Mouse (Mus musculus): ENCODE measurements around the gene Jam3. TPM values are rescaled to one million over a fixed set of nuclear protein-coding genes. Genes with fewer than 3 reads are reported as not detected.
"Not testable (repeated sequence)": the region's sequence is repeated elsewhere in the genome, so short reads cannot be mapped to it uniquely, and the experiment has no call there.

Gene Jam3
- polyA plus RNA-seq, 1 experiment from 2014 or later, result 1.5 TPM

- no peaks in the 10 kb centered on the region for H3K9me3 ChIP-seq (ENCODE audit: low read length)
- no peak for TF ChIP-seq EP300 (IDR thresholded peaks at IDR 0.05; ENCODE audit: low read depth)
- TF ChIP-seq CTCF (IDR thresholded peaks at IDR 0.05; ENCODE audit: low read depth), result no peak
- H3K4me2 ChIP-seq (ENCODE audit: low read depth, low read length), result no peak overlapping the region
- H3K4me1 ChIP-seq (ENCODE audit: insufficient read depth), result no peaks in the 10 kb centered on the region
- no peak for DNase-seq
- H3K4me3 ChIP-seq (ENCODE audit: low read depth, low read length), result no peak overlapping the region
- no peak for ATAC-seq
- no peaks in the 10 kb centered on the region for H3K36me3 ChIP-seq (replicated peaks; ENCODE audit: insufficient read depth, low read length)
- 62% methylated on average over 2 of the region's 2 CpGs for WGBS (ENCODE audit: insufficient replicate concordance)
- no peak overlapping the region for H3K9ac ChIP-seq (replicated peaks)
- H3K27ac ChIP-seq (ENCODE audit: low read depth), result no peak overlapping the region
- H3K27me3 ChIP-seq (ENCODE audit: insufficient read depth, low read length), result no peaks in the 10 kb centered on the region
Observed at GRCm38 (mm10) chr9:27164957-27165356, 9.7 kb upstream of the Jam3 start.

GRCm38 (mm10) chr9:27163661-27164060 is 8.4 kb upstream of the Jam3 start:
- WGBS (ENCODE audit: insufficient replicate concordance), result 80% methylated on average over 5 of the region's 5 CpGs

GRCm38 (mm10) chr9:27153861-27154260 is 1.4 kb downstream of the Jam3 start:
- H3K27ac ChIP-seq (ENCODE audit: low read depth), result no peak overlapping the region
- no peak overlapping the region for H3K4me3 ChIP-seq (ENCODE audit: low read depth, low read length)
- no peaks in the 10 kb centered on the region for H3K36me3 ChIP-seq (replicated peaks; ENCODE audit: insufficient read depth, low read length)
- no peak overlapping the region for H3K9ac ChIP-seq (replicated peaks)
- no peak for DNase-seq
- H3K27me3 ChIP-seq (ENCODE audit: insufficient read depth, low read length), result peaks cover 17% of the 10 kb centered on the region
- no peak for TF ChIP-seq CTCF (IDR thresholded peaks at IDR 0.05; ENCODE audit: low read depth)
- TF ChIP-seq EP300 (IDR thresholded peaks at IDR 0.05; ENCODE audit: low read depth), result no peak
- H3K4me1 ChIP-seq (ENCODE audit: insufficient read depth), result no peaks in the 10 kb centered on the region
- 79% methylated on average over 4 of the region's 4 CpGs for WGBS (ENCODE audit: insufficient replicate concordance)
- no peak for ATAC-seq
- no peak overlapping the region for H3K4me2 ChIP-seq (ENCODE audit: low read depth, low read length)
- H3K9me3 ChIP-seq (ENCODE audit: low read length), result no peaks in the 10 kb centered on the region

More at GRCm38 (mm10) chr9:27163661-27164060, 8.4 kb upstream of the Jam3 start:
- not testable (repeated sequence) for H3K4me2 ChIP-seq (ENCODE audit: low read depth, low read length); ATAC-seq; H3K9ac ChIP-seq (replicated peaks); H3K4me3 ChIP-seq (ENCODE audit: low read depth, low read length); H3K27me3 ChIP-seq (ENCODE audit: insufficient read depth, low read length); DNase-seq; H3K9me3 ChIP-seq (ENCODE audit: low read length); H3K36me3 ChIP-seq (replicated peaks; ENCODE audit: insufficient read depth, low read length); H3K27ac ChIP-seq (ENCODE audit: low read depth); H3K4me1 ChIP-seq (ENCODE audit: insufficient read depth)

- H3K9me3 ChIP-seq (ENCODE audit: low read length), result no peaks in the 10 kb centered on the region
- ATAC-seq (no peak), DNase-seq (no peak)
- H3K4me1 ChIP-seq (ENCODE audit: insufficient read depth), result no peaks in the 10 kb centered on the region
- no peak overlapping the region for H3K4me2 ChIP-seq (ENCODE audit: low read depth, low read length)
- no peak overlapping the region for H3K27ac ChIP-seq (ENCODE audit: low read depth)
- H3K9ac ChIP-seq (replicated peaks), result no peak overlapping the region
- 54% methylated on average over 9 of the region's 9 CpGs for WGBS (ENCODE audit: insufficient replicate concordance)
- no peaks in the 10 kb centered on the region for H3K36me3 ChIP-seq (replicated peaks; ENCODE audit: insufficient read depth, low read length)
- no peak for TF ChIP-seq CTCF (IDR thresholded peaks at IDR 0.05; ENCODE audit: low read depth)
- TF ChIP-seq EP300 (IDR thresholded peaks at IDR 0.05; ENCODE audit: low read depth), result no peak
- peaks cover 5% of the 10 kb centered on the region for H3K27me3 ChIP-seq (ENCODE audit: insufficient read depth, low read length)
- H3K4me3 ChIP-seq (ENCODE audit: low read depth, low read length), result no peak overlapping the region
Observed at GRCm38 (mm10) chr9:27149836-27150235, 5.4 kb downstream of the Jam3 start.

- no peak for DNase-seq
- no peaks in the 10 kb centered on the region for H3K9me3 ChIP-seq (ENCODE audit: low read length)
- WGBS (ENCODE audit: insufficient replicate concordance), result 50% methylated on average over 18 of the region's 18 CpGs
- ATAC-seq, result no peak
- TF ChIP-seq CTCF (IDR thresholded peaks at IDR 0.05; ENCODE audit: low read depth) (no peak), EP300 (IDR thresholded peaks at IDR 0.05; ENCODE audit: low read depth) (no peak)
- no peaks in the 10 kb centered on the region for H3K27me3 ChIP-seq (ENCODE audit: insufficient read depth, low read length)
- H3K27ac ChIP-seq (ENCODE audit: low read depth), result no peak overlapping the region
- no peaks in the 10 kb centered on the region for H3K36me3 ChIP-seq (replicated peaks; ENCODE audit: insufficient read depth, low read length)
- no peak overlapping the region for H3K4me3 ChIP-seq (ENCODE audit: low read depth, low read length)
- H3K4me2 ChIP-seq (ENCODE audit: low read depth, low read length), result no peak overlapping the region
- H3K4me1 ChIP-seq (ENCODE audit: insufficient read depth), result no peaks in the 10 kb centered on the region
- H3K9ac ChIP-seq (replicated peaks), result no peak overlapping the region
Observed at GRCm38 (mm10) chr9:27148631-27149471, 6.4 kb downstream of the Jam3 start.

GRCm38 (mm10) chr9:27147946-27148345 is 7.3 kb downstream of the Jam3 start:
- Histone ChIP-seq H3K4me3 (ENCODE audit: low read depth, low read length) (no peak overlapping the region), H3K9ac (replicated peaks) (no peak overlapping the region), H3K4me1 (ENCODE audit: insufficient read depth) (no peaks in the 10 kb centered on the region), H3K27me3 (ENCODE audit: insufficient read depth, low read length) (no peaks in the 10 kb centered on the region), H3K4me2 (ENCODE audit: low read depth, low read length) (no peak overlapping the region), H3K27ac (ENCODE audit: low read depth) (no peak overlapping the region), H3K9me3 (ENCODE audit: low read length) (no peaks in the 10 kb centered on the region), H3K36me3 (replicated peaks; ENCODE audit: insufficient read depth, low read length) (no peaks in the 10 kb centered on the region)
- 82% methylated on average over 8 of the region's 8 CpGs for WGBS (ENCODE audit: insufficient replicate concordance)
- DNase-seq (no peak), ATAC-seq (no peak)
- TF ChIP-seq CTCF (IDR thresholded peaks at IDR 0.05; ENCODE audit: low read depth) (no peak), EP300 (IDR thresholded peaks at IDR 0.05; ENCODE audit: low read depth) (no peak)
